Mouse (Mus musculus) MEL (cell line): ENCODE results near the gene Aldh3b2. TPM values are rescaled to one million over a fixed set of nuclear protein-coding genes. Genes with fewer than 3 reads are reported as not detected.

Experiments used
- DNase-seq: peaks from one replicate; pipeline ENCODE4 v3.0.0; 2011; ENCODE audit warnings: low read depth, low spot score
- H3K27ac ChIP-seq: 2 replicates; pipeline ENCODE4 v1.5.1; 2012; ENCODE audit warnings: low read depth, mild to moderate bottlenecking, control low read depth, low read length, moderate library complexity; ENCODE audit not compliant: control insufficient read depth
- H3K27me3 ChIP-seq, 2 experiments: fragments of 150-350 bp in 1 of 2; sonication (generic) in 1 of 2; 2 replicates each; pipeline ENCODE4 v1.6.1; 2012; ENCODE audit warnings: low read length in 2 of 2, mild to moderate bottlenecking in 2 of 2, improper control_type of control experiment in 1 of 2, moderate library complexity in 1 of 2; ENCODE audit not compliant: insufficient read depth in 2 of 2, control insufficient read depth in 1 of 2
- H3K36me3 ChIP-seq, 2 experiments: 2 replicates each; pipeline ENCODE4 v1.6.1; 2012 to 2014; ENCODE audit warnings: low read length in 2 of 2, improper control_type of control experiment in 1 of 2, inconsistent platforms in 1 of 2, mild to moderate bottlenecking in 1 of 2; ENCODE audit not compliant: insufficient read depth in 2 of 2, control insufficient read depth in 1 of 2
- H3K4me1 ChIP-seq, 2 experiments: fragments of 150-350 bp in 1 of 2; sonication (generic) in 1 of 2; 2 replicates each; pipeline ENCODE4 v1.6.1; 2012; ENCODE audit warnings: low read length in 2 of 2, improper control_type of control experiment in 1 of 2, mild to moderate bottlenecking in 1 of 2; ENCODE audit not compliant: insufficient read depth in 2 of 2, control insufficient read depth in 1 of 2
- H3K4me3 ChIP-seq, 2 experiments: fragments of 150-350 bp in 1 of 2; sonication (generic) in 1 of 2; 2 replicates each; pipeline ENCODE4 v1.5.1; 2012; ENCODE audit warnings: low read depth in 2 of 2, low read length in 2 of 2, mild to moderate bottlenecking in 2 of 2, moderate library complexity in 2 of 2, control low read depth in 1 of 2, improper control_type of control experiment in 1 of 2; ENCODE audit not compliant: control insufficient read depth in 1 of 2, insufficient read depth in 1 of 2
- H3K79me2 ChIP-seq: 2 replicates; pipeline ENCODE4 v1.6.1; 2012; ENCODE audit warnings: mild to moderate bottlenecking, low read length, moderate library complexity; ENCODE audit not compliant: control insufficient read depth, poor library complexity, insufficient read depth
- H3K9ac ChIP-seq: 2 replicates; pipeline ENCODE4 v1.6.1; 2012; ENCODE audit warnings: low read depth, mild to moderate bottlenecking, control low read depth, low read length, moderate library complexity; ENCODE audit not compliant: control insufficient read depth, poor library complexity, severe bottlenecking
- H3K9me3 ChIP-seq: fragments of 150-350 bp; sonication (generic); replicated peaks from 2 replicates; pipeline ENCODE4 v1.6.1; 2012; ENCODE audit warnings: mild to moderate bottlenecking, low read length, improper control_type of control experiment, moderate library complexity; ENCODE audit not compliant: insufficient read depth
- BHLHE40 ChIP-seq: IDR thresholded peaks from 2 replicates; pipeline ENCODE4 v1.6.1; 2012; ENCODE audit warnings: low read depth, mild to moderate bottlenecking, inconsistent platforms, low read length, improper control_type of control experiment, borderline replicate concordance
- CHD2 ChIP-seq: IDR thresholded peaks from 2 replicates; pipeline ENCODE4 v1.6.1; 2011; ENCODE audit warnings: low read length, improper control_type of control experiment
- CTCF ChIP-seq, 3 experiments: IDR thresholded peaks in 2 of 3; conservative IDR thresholded peaks in 1 of 3; 2 replicates each; pipeline ENCODE4 v1.5.1; 2011 to 2012; ENCODE audit warnings: low read length in 3 of 3, low read depth in 2 of 3, mild to moderate bottlenecking in 2 of 3, improper control_type of control experiment in 1 of 3, inconsistent platforms in 1 of 3, mixed read lengths in 1 of 3, moderate library complexity in 1 of 3; ENCODE audit not compliant: control insufficient read depth in 1 of 3, insufficient read depth in 1 of 3, poor library complexity in 1 of 3, severe bottlenecking in 1 of 3
- E2F4 ChIP-seq: IDR thresholded peaks from 2 replicates; pipeline ENCODE4 v1.6.1; 2011; ENCODE audit warnings: low read depth, low read length, improper control_type of control experiment, borderline replicate concordance
- ELF1 ChIP-seq: IDR thresholded peaks from 2 replicates; pipeline ENCODE4 v1.6.1; 2014; ENCODE audit warnings: low read depth, mild to moderate bottlenecking, inconsistent platforms, low read length, improper control_type of control experiment, moderate library complexity
- EP300 ChIP-seq, 2 experiments: IDR thresholded peaks; 2 replicates each; pipeline ENCODE4 v1.6.1; 2011; ENCODE audit warnings: improper control_type of control experiment in 2 of 2, low read length in 2 of 2, low read depth in 1 of 2, mild to moderate bottlenecking in 1 of 2
- ETS1 ChIP-seq: IDR thresholded peaks from 2 replicates; pipeline ENCODE4 v1.6.1; 2012; ENCODE audit warnings: low read depth, mild to moderate bottlenecking, inconsistent platforms, low read length, improper control_type of control experiment, moderate library complexity
- GABPA ChIP-seq: IDR thresholded peaks from 2 replicates; pipeline ENCODE4 v1.6.1; 2012; ENCODE audit warnings: low read depth, mild to moderate bottlenecking, inconsistent platforms, low read length, improper control_type of control experiment, moderate library complexity
- MAX ChIP-seq: IDR thresholded peaks from 2 replicates; pipeline ENCODE4 v1.6.1; 2011; ENCODE audit warnings: low read length, improper control_type of control experiment
- MEF2A ChIP-seq: IDR thresholded peaks from 2 replicates; pipeline ENCODE4 v1.6.1; 2014; ENCODE audit warnings: low read depth, mild to moderate bottlenecking, inconsistent platforms, low read length, improper control_type of control experiment; ENCODE audit not compliant: poor library complexity, insufficient replicate concordance, severe bottlenecking; ENCODE audit errors: extremely low read depth
- MXI1 ChIP-seq: IDR thresholded peaks from 2 replicates; pipeline ENCODE4 v1.6.1; 2011; ENCODE audit warnings: mild to moderate bottlenecking, low read depth, low read length, improper control_type of control experiment
- MYC ChIP-seq: IDR thresholded peaks from 2 replicates; pipeline ENCODE4 v1.6.1; 2011; ENCODE audit warnings: low read depth, mild to moderate bottlenecking, low read length, improper control_type of control experiment, moderate library complexity
- NRF1 ChIP-seq: IDR thresholded peaks from 2 replicates; pipeline ENCODE4 v1.6.1; 2014; ENCODE audit warnings: low read depth, mild to moderate bottlenecking, inconsistent platforms, low read length, improper control_type of control experiment, moderate library complexity; ENCODE audit not compliant: poor library complexity, insufficient read depth, severe bottlenecking
- POLR2AphosphoS2 ChIP-seq: IDR thresholded peaks from 2 replicates; pipeline ENCODE4 v1.6.1; 2011; ENCODE audit warnings: low read length, improper control_type of control experiment
- RCOR1 ChIP-seq: IDR thresholded peaks from 2 replicates; pipeline ENCODE4 v1.6.1; 2012; ENCODE audit warnings: low read depth, mild to moderate bottlenecking, inconsistent platforms, low read length, improper control_type of control experiment
- SIN3A ChIP-seq: IDR thresholded peaks from 2 replicates; pipeline ENCODE4 v1.6.1; 2012; ENCODE audit warnings: low read length, improper control_type of control experiment, inconsistent platforms
- SMC3 ChIP-seq: IDR thresholded peaks from 2 replicates; pipeline ENCODE4 v1.6.1; 2011; ENCODE audit warnings: low read depth, low read length, improper control_type of control experiment
- TBP ChIP-seq: IDR thresholded peaks from 2 replicates; pipeline ENCODE4 v1.8.0; 2011; ENCODE audit warnings: low read depth, low read length, improper control_type of control experiment
- UBTF ChIP-seq: IDR thresholded peaks from 2 replicates; pipeline ENCODE4 v1.6.1; 2012; ENCODE audit warnings: low read depth, mild to moderate bottlenecking, inconsistent platforms, low read length, improper control_type of control experiment, moderate library complexity, borderline replicate concordance; ENCODE audit not compliant: insufficient read depth
- USF1 ChIP-seq: IDR thresholded peaks from 2 replicates; pipeline ENCODE4 v1.6.1; 2014; ENCODE audit warnings: low read depth, mild to moderate bottlenecking, inconsistent platforms, low read length, improper control_type of control experiment, moderate library complexity
- USF2 ChIP-seq, 2 experiments: IDR thresholded peaks; 2 replicates each; pipeline ENCODE4 v1.6.1; 2011 to 2012; ENCODE audit warnings: improper control_type of control experiment in 2 of 2, low read length in 2 of 2, borderline replicate concordance in 1 of 2, inconsistent platforms in 1 of 2, low read depth in 1 of 2, mild to moderate bottlenecking in 1 of 2; ENCODE audit not compliant: insufficient read depth in 1 of 2
- ZKSCAN1 ChIP-seq: IDR thresholded peaks from 2 replicates; pipeline ENCODE4 v1.6.1; 2012; ENCODE audit warnings: low read depth, mild to moderate bottlenecking, inconsistent platforms, low read length, improper control_type of control experiment, moderate library complexity
- ZMIZ1 ChIP-seq: IDR thresholded peaks from 2 replicates; pipeline ENCODE4 v1.6.1; 2012; ENCODE audit warnings: low read depth, mild to moderate bottlenecking, inconsistent platforms, low read length, improper control_type of control experiment, moderate library complexity
- polyA plus RNA-seq, 2 experiments: library from polyadenylated mRNA; stranded (reverse) in 1 of 2; unstranded in 1 of 2; fragments of >175 nt in 1 of 2; fragments of >200 nt in 1 of 2; gene quantifications; 2 replicates each; pipeline versions ENCODE4 v1.2.1 to v1.2.4; 2012; ENCODE audit warnings: low replicate concordance in 2 of 2, low read depth in 1 of 2; ENCODE audit not compliant: insufficient read length in 2 of 2, insufficient read depth in 1 of 2, missing spikeins in 1 of 2
- total RNA-seq: library from RNA; depleted of rRNA; stranded (reverse); fragments of 300-350 nt; gene quantifications from 2 replicates; pipeline ENCODE4 v1.2.3, GENCODE M21; 2012

The Aldh3b2 gene
- total and polyA plus RNA-seq, 3 experiments: not detected

GRCm38 (mm10) chr19:4003641-4004040, 31.5 kb downstream of the Aldh3b2 start:
- peaks cover 2 to 6% of the 10 kb centered on the region in 2 experiments; a peak in 3 of 4 replicates for H3K36me3 ChIP-seq
- DNase-seq: no peak
- H3K27ac ChIP-seq: no peak overlapping the region
- H3K9ac ChIP-seq: no peak overlapping the region
- TF ChIP-seq ETS1 (no peak), UBTF (no peak), ZKSCAN1 (no peak), SMC3 (no peak), CTCF (IDR thresholded peaks at IDR 0.05 in 2 of 3, conservative IDR thresholded peaks at IDR 0.05 in 1 of 3; ENCODE audit: control insufficient read depth in 1 of 3, insufficient read depth in 1 of 3, low read depth in 2 of 3, low read length in 3 of 3, poor library complexity in 1 of 3, severe bottlenecking in 1 of 3) (no peak), ELF1 (no peak), MXI1 (no peak), E2F4 (no peak), SIN3A (no peak)
- H3K9me3 ChIP-seq: no peaks in the 10 kb centered on the region
- peaks cover 0 to 15% of the 10 kb centered on the region in 2 experiments; a peak in 2 of 4 replicates for H3K4me1 ChIP-seq
- no peak overlapping the region for H3K4me3 ChIP-seq
- H3K79me2 ChIP-seq: peaks cover 1% of the 10 kb centered on the region; the same call in 1 of the 2 replicates
- no peaks in the 10 kb centered on the region for H3K27me3 ChIP-seq

GRCm38 (mm10) chr19:4004331-4004730, 32.2 kb downstream of the Aldh3b2 start:
- Histone ChIP-seq H3K4me1 (peaks cover 0 to 10% of the 10 kb centered on the region in 2 experiments; a peak in 2 of 4 replicates), H3K9ac (no peak overlapping the region), H3K4me3 (no peak overlapping the region), H3K36me3 (peaks cover 2 to 5% of the 10 kb centered on the region in 2 experiments; a peak in 3 of 4 replicates), H3K27me3 (no peaks in the 10 kb centered on the region), H3K9me3 (no peaks in the 10 kb centered on the region), H3K79me2 (peaks cover 1% of the 10 kb centered on the region; the same call in 1 of the 2 replicates), H3K27ac (no peak overlapping the region)
- TF ChIP-seq MAX (no peak), TBP (no peak), POLR2AphosphoS2 (no peak), RCOR1 (no peak), BHLHE40 (no peak), CHD2 (no peak), NRF1 (no peak), GABPA (no peak), USF1 (no peak), EP300 (IDR thresholded peaks at IDR 0.05; ENCODE audit: low read depth in 1 of 2, low read length in 2 of 2) (no peak), USF2 (IDR thresholded peaks at IDR 0.05; ENCODE audit: borderline replicate concordance in 1 of 2, insufficient read depth in 1 of 2, low read depth in 1 of 2, low read length in 2 of 2) (no peak), ZMIZ1 (no peak), MYC (no peak), MXI1 (no peak), SIN3A (no peak), MEF2A (no peak)
- DNase-seq: no peak
